Mouse (Mus musculus) G1E-ER4 (cell line): ENCODE data around the gene Sumo2. TPM values are rescaled to one million over a fixed set of nuclear protein-coding genes. Genes with fewer than 3 reads are reported as not detected.

Experiments
- GATA1 ChIP-seq: IDR thresholded peaks from one replicate; pipeline ENCODE4 v1.8.0; 2012; ENCODE audit warnings: low read length, inconsistent platforms
- polyA plus RNA-seq: library from polyadenylated mRNA; stranded (reverse); fragments of >175 nt; gene quantifications from 2 replicates; pipeline ENCODE4 v1.2.3, GENCODE M21; 2012

The Sumo2 gene
- polyA plus RNA-seq, 1 experiment, result 337 TPM

- no peak for TF ChIP-seq GATA1
Observed at GRCm38 (mm10) chr11:115502636-115503035, 33.4 kb downstream of the Sumo2 start.

GRCm38 (mm10) chr11:115492387-115492786 lies 43.7 kb downstream of the Sumo2 start:
- no peak for TF ChIP-seq GATA1

- TF ChIP-seq GATA1, result no peak
Observed at GRCm38 (mm10) chr11:115491356-115492083, 44.6 kb downstream of the Sumo2 start, which contains the start of gene Nt5c. Nt5c (minus strand) TSS chr11:115491862.

GRCm38 (mm10) chr11:115490441-115491355 lies 45.4 kb downstream of the Sumo2 start:
- no peak for TF ChIP-seq GATA1

- TF ChIP-seq GATA1, result no peak
Observed at GRCm38 (mm10) chr11:115488551-115489104, 47.4 kb downstream of the Sumo2 start.

GRCm38 (mm10) chr11:115485155-115485554 lies 50.9 kb downstream of the Sumo2 start:
- no peak for TF ChIP-seq GATA1

GRCm38 (mm10) chr11:115483726-115484125 lies 52.4 kb downstream of the Sumo2 start:
- no peak for TF ChIP-seq GATA1

- TF ChIP-seq GATA1, result no peak
Observed at GRCm38 (mm10) chr11:115483278-115483677, 52.8 kb downstream of the Sumo2 start.

- no peak for TF ChIP-seq GATA1
Observed at GRCm38 (mm10) chr11:115481553-115482259, 54.4 kb downstream of the Sumo2 start.

- no peak for TF ChIP-seq GATA1
Observed at GRCm38 (mm10) chr11:115478296-115478938, 57.7 kb downstream of the Sumo2 start.

GRCm38 (mm10) chr11:115475758-115476237 lies 60.3 kb downstream of the Sumo2 start:
- no peak for TF ChIP-seq GATA1

- no peak for TF ChIP-seq GATA1
Observed at GRCm38 (mm10) chr11:115475025-115475757, 60.9 kb downstream of the Sumo2 start, which contains the start of gene Armc7. Armc7 (plus strand) TSS chr11:115475667.

- no peak for TF ChIP-seq GATA1
Observed at GRCm38 (mm10) chr11:115473626-115474275, 62.3 kb downstream of the Sumo2 start.

Other genes starting within 250 kb of the Sumo2 start
- gene Fads6, start 238.6 kb downstream of the Sumo2 start, polyA plus RNA-seq, result not detected in 2 replicates
- not detected in 2 replicates for gene Otop2, start 229.1 kb downstream of the Sumo2 start, polyA plus RNA-seq
- not detected in 2 replicates for gene Ush1g, start 214.2 kb downstream of the Sumo2 start, polyA plus RNA-seq
- gene Otop3, start 201.5 kb downstream of the Sumo2 start, polyA plus RNA-seq, result not detected in 2 replicates
- gene Hid1, start 168.5 kb downstream of the Sumo2 start, polyA plus RNA-seq, result not detected in 2 replicates
- not detected in 2 replicates for gene Cdr2l, start 154.4 kb downstream of the Sumo2 start, polyA plus RNA-seq
- 63.1 and 82.2 TPM in 2 replicates for gene Mrpl58, start 132.5 kb downstream of the Sumo2 start, polyA plus RNA-seq
- gene Atp5h, start 116.3 kb downstream of the Sumo2 start, polyA plus RNA-seq, result 69.9 and 151 TPM in 2 replicates
- 21.0 and 30.9 TPM in 2 replicates for gene Kctd2, start 116.1 kb downstream of the Sumo2 start, polyA plus RNA-seq
- not detected in 2 replicates for gene Trim80, start 95.7 kb downstream of the Sumo2 start, polyA plus RNA-seq
- not detected in 2 replicates for gene Slc16a5, start 73.8 kb downstream of the Sumo2 start, polyA plus RNA-seq
- 22.5 and 23.0 TPM in 2 replicates for gene Armc7, start 60.6 kb downstream of the Sumo2 start, polyA plus RNA-seq
- 142 and 157 TPM in 2 replicates for gene Nt5c, start 44.4 kb downstream of the Sumo2 start, polyA plus RNA-seq
- gene Jpt1, start 21.9 kb downstream of the Sumo2 start, polyA plus RNA-seq, result 254 and 306 TPM in 2 replicates
- gene Nup85, start 28.2 kb upstream of the Sumo2 start, polyA plus RNA-seq, result 55.2 and 57.4 TPM in 2 replicates
- 66.9 and 85.8 TPM in 2 replicates for gene Mrps7, start 67.6 kb upstream of the Sumo2 start, polyA plus RNA-seq
- gene Gga3, start 67.8 kb upstream of the Sumo2 start, polyA plus RNA-seq, result 73.5 and 127 TPM in 2 replicates
- gene Mif4gd, start 76.7 kb upstream of the Sumo2 start, polyA plus RNA-seq, result 30.0 and 42.5 TPM in 2 replicates
- gene Slc25a19, start 92.0 kb upstream of the Sumo2 start, polyA plus RNA-seq, result 23.0 and 23.2 TPM in 2 replicates
- 158 and 209 TPM in 2 replicates for gene Grb2, start 172.3 kb upstream of the Sumo2 start, polyA plus RNA-seq
- gene Tmem94, start 229.2 kb upstream of the Sumo2 start, polyA plus RNA-seq, result 54.3 and 62.3 TPM in 2 replicates